Mouse (Mus musculus): ENCODE measurements around the gene Gm13285. TPM values are rescaled to one million over a fixed set of nuclear protein-coding genes. Genes with fewer than 3 reads are reported as not detected.
"Not testable (repeated sequence)": the region's sequence is repeated elsewhere in the genome, so short reads cannot be mapped to it uniquely, and the experiment has no call there.

The Gm13285 gene
- 0.17 TPM in 1 of 2 replicates, not detected in the other for polyA plus RNA-seq (2014; fragmentation: Nextera tagmentation; extraction: Ambion mirVana)

GRCm38 (mm10) chr4:88799365-88799764 is at the start of gene Gm13285:
Gm13285 (plus strand) TSS chr4:88799665.
- H3K9me3 ChIP-seq (ENCODE audit: control insufficient read depth, low read length); ATAC-seq (ENCODE audit: low FRiP score, low TSS enrichment); H3K27ac ChIP-seq (replicated peaks; ENCODE audit: low read depth, low read length); H3K4me2 ChIP-seq (ENCODE audit: low read length); H3K4me3 ChIP-seq (replicated peaks; ENCODE audit: low read depth, low read length); DNase-seq; H3K27me3 ChIP-seq (ENCODE audit: control insufficient read depth, insufficient read depth, low read length); H3K36me3 ChIP-seq (ENCODE audit: control insufficient read depth, insufficient read depth, low read length); H3K4me1 ChIP-seq (ENCODE audit: control insufficient read depth, insufficient read depth, low read length); H3K9ac ChIP-seq (replicated peaks; ENCODE audit: low read length): not testable (repeated sequence)
- 14% methylated on average over 3 of the region's 7 CpGs for WGBS

- Histone ChIP-seq H3K4me1 (ENCODE audit: control insufficient read depth, insufficient read depth, low read length) (no peaks in the 10 kb centered on the region), H3K9ac (replicated peaks; ENCODE audit: low read length) (no peak overlapping the region), H3K36me3 (ENCODE audit: control insufficient read depth, insufficient read depth, low read length) (no peaks in the 10 kb centered on the region), H3K27ac (replicated peaks; ENCODE audit: low read depth, low read length) (no peak overlapping the region), H3K4me3 (replicated peaks; ENCODE audit: low read depth, low read length) (no peak overlapping the region), H3K4me2 (ENCODE audit: low read length) (no peak overlapping the region), H3K9me3 (ENCODE audit: control insufficient read depth, low read length) (no peaks in the 10 kb centered on the region), H3K27me3 (ENCODE audit: control insufficient read depth, insufficient read depth, low read length) (no peaks in the 10 kb centered on the region)
- ATAC-seq (ENCODE audit: low FRiP score, low TSS enrichment) (no peak), DNase-seq (no peak)
- 66% methylated on average over 6 of the region's 6 CpGs for WGBS
Measured at GRCm38 (mm10) chr4:88749926-88750325, 49.5 kb upstream of the Gm13285 start.

- not testable (repeated sequence) for H3K9me3 ChIP-seq (ENCODE audit: control insufficient read depth, low read length); H3K4me2 ChIP-seq (ENCODE audit: low read length); ATAC-seq (ENCODE audit: low FRiP score, low TSS enrichment); DNase-seq; H3K36me3 ChIP-seq (ENCODE audit: control insufficient read depth, insufficient read depth, low read length); H3K27ac ChIP-seq (replicated peaks; ENCODE audit: low read depth, low read length); H3K4me1 ChIP-seq (ENCODE audit: control insufficient read depth, insufficient read depth, low read length); H3K9ac ChIP-seq (replicated peaks; ENCODE audit: low read length); H3K27me3 ChIP-seq (ENCODE audit: control insufficient read depth, insufficient read depth, low read length); H3K4me3 ChIP-seq (replicated peaks; ENCODE audit: low read depth, low read length)
- 73% methylated on average over 15 of the region's 15 CpGs for WGBS
Measured at GRCm38 (mm10) chr4:88754818-88755340, 44.6 kb upstream of the Gm13285 start, which contains the start of gene Gm13271. Gm13271 (plus strand) TSS chr4:88754868.

DNA sequence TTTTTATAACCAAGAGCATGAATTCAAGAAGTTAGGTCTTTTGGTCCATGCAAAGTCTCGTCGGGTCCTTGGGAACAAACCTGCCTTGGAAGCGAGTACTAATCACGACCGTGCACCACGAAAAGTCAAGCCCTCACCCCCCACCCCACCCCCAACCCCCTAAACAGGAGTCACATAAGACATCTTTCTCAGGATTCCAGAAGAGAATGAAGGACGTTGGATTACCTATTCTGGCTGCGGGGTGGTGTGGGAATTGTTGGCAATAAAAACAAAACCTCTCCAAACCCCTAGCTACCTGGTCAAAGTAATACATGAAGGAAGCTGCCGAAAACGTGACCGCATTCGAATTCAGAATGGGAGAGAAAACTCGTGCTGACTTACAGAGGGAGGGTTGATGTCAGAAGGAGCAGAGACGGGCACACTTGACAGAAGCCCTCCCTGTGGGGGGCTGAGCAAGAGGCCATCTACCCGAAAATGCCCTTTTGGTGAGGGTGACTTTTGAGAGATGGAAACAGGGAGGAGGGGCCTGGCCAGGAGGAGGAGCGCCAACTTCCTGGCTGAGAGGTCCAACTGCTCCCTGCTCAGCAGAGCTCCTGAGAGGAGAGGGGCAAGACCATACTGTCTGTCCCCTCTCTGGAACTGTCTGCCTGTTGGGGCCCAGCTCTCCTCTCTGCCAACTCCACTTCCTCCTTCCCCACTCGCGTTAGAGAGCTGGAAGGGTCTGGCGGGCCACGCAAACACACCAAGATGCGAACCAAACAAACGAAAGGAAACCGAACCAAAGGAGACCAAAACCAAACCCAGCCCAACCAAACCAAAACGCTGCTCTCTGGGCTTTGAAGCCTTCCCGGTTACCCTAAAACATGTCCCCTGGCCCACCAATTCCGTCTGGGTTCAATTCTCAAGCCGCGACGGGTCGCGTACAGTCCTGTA is 42.6 kb upstream of the Gm13285 start:
- H3K9me3 ChIP-seq (ENCODE audit: control insufficient read depth, low read length); DNase-seq; H3K4me1 ChIP-seq (ENCODE audit: control insufficient read depth, insufficient read depth, low read length); ATAC-seq (ENCODE audit: low FRiP score, low TSS enrichment); H3K27me3 ChIP-seq (ENCODE audit: control insufficient read depth, insufficient read depth, low read length); H3K36me3 ChIP-seq (ENCODE audit: control insufficient read depth, insufficient read depth, low read length): not testable (repeated sequence)
- Histone ChIP-seq H3K4me2 (ENCODE audit: low read length) (peak overlapping the region; percentile 75), H3K27ac (replicated peaks; ENCODE audit: low read depth, low read length) (peak overlapping the region; percentile 55; the same call in 1 of the 2 replicates), H3K9ac (replicated peaks; ENCODE audit: low read length) (peak overlapping the region; percentile 49), H3K4me3 (replicated peaks; ENCODE audit: low read depth, low read length) (peak overlapping the region; percentile 38)
- 12% methylated on average over 28 of the region's 31 CpGs for WGBS

DNA sequence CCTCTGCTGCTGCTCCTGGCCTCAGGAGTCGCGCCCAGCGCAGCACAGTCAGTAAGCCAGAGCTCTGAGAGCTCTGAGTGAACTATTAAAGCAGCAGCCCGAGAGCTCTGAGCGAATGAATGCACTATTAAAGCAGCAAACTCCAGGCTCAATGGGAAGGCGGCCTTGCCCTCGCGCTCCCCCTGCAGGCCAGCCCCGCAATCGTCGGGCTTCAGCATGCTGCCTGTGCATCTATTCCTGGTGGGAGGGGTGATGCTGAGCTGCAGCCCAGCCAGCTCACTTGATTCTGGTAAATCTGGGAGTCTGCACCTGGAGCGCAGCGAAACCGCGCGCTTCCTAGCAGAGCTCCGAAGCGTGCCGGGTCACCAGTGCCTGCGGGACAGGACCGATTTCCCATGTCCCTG is 41.8 kb upstream of the Gm13285 start:
- 0% methylated on average over 19 of the region's 21 CpGs for WGBS
- H3K36me3 ChIP-seq (ENCODE audit: control insufficient read depth, insufficient read depth, low read length); H3K9me3 ChIP-seq (ENCODE audit: control insufficient read depth, low read length); H3K27me3 ChIP-seq (ENCODE audit: control insufficient read depth, insufficient read depth, low read length); H3K4me1 ChIP-seq (ENCODE audit: control insufficient read depth, insufficient read depth, low read length): not testable (repeated sequence)
- DNase-seq = peak; percentile 90
- ATAC-seq (ENCODE audit: low FRiP score, low TSS enrichment) = peak; percentile 100
- Histone ChIP-seq H3K9ac (replicated peaks; ENCODE audit: low read length) (peak overlapping the region; percentile 49), H3K27ac (replicated peaks; ENCODE audit: low read depth, low read length) (peak overlapping the region; percentile 55; the same call in 1 of the 2 replicates), H3K4me3 (replicated peaks; ENCODE audit: low read depth, low read length) (peak overlapping the region; percentile 38), H3K4me2 (ENCODE audit: low read length) (peak overlapping the region; percentile 75)

DNA sequence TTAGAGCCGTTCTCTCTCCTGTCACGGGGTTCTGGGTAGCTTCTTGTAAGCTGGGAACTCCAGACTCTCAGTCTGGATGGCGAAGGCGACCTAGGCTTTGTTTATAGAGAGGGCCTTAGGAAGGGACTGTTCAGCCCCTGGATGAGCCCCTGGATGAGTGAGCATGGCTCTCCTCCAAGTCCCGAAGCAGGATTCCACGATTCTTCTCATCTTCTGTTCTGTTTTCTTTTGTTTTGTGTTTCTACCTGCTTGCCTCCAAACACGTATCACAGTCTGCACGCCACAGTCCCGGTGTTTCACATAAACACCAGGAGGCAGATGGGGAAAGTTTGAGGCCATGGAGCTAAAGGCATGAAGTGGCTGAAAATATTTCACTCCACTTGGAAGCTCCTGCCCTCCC is 40.7 kb upstream of the Gm13285 start:
- H3K27ac ChIP-seq (replicated peaks; ENCODE audit: low read depth, low read length); H3K9me3 ChIP-seq (ENCODE audit: control insufficient read depth, low read length); H3K4me1 ChIP-seq (ENCODE audit: control insufficient read depth, insufficient read depth, low read length); H3K9ac ChIP-seq (replicated peaks; ENCODE audit: low read length); ATAC-seq (ENCODE audit: low FRiP score, low TSS enrichment); H3K36me3 ChIP-seq (ENCODE audit: control insufficient read depth, insufficient read depth, low read length); H3K4me3 ChIP-seq (replicated peaks; ENCODE audit: low read depth, low read length); H3K27me3 ChIP-seq (ENCODE audit: control insufficient read depth, insufficient read depth, low read length); DNase-seq; H3K4me2 ChIP-seq (ENCODE audit: low read length): not testable (repeated sequence)
- 89% methylated on average over 9 of the region's 9 CpGs for WGBS

- not testable (repeated sequence) for H3K9me3 ChIP-seq (ENCODE audit: control insufficient read depth, low read length); H3K4me1 ChIP-seq (ENCODE audit: control insufficient read depth, insufficient read depth, low read length); DNase-seq; H3K27ac ChIP-seq (replicated peaks; ENCODE audit: low read depth, low read length); H3K27me3 ChIP-seq (ENCODE audit: control insufficient read depth, insufficient read depth, low read length); H3K36me3 ChIP-seq (ENCODE audit: control insufficient read depth, insufficient read depth, low read length); H3K9ac ChIP-seq (replicated peaks; ENCODE audit: low read length); ATAC-seq (ENCODE audit: low FRiP score, low TSS enrichment)
- 21% methylated on average over 8 of the region's 14 CpGs for WGBS
- Histone ChIP-seq H3K4me2 (ENCODE audit: low read length) (peak within 1 kb of the TSS; percentile 51), H3K4me3 (replicated peaks; ENCODE audit: low read depth, low read length) (peak within 1 kb of the TSS; percentile 21; the same call in 1 of the 2 replicates)
Measured at GRCm38 (mm10) chr4:88759610-88760268, 39.7 kb upstream of the Gm13285 start, which contains the start of gene Gm13283. Gm13283 (plus strand) TSS chr4:88760119.

- Histone ChIP-seq H3K4me3 (replicated peaks; ENCODE audit: low read depth, low read length) (peak overlapping the region; percentile 21; the same call in 1 of the 2 replicates), H3K4me2 (ENCODE audit: low read length) (peak overlapping the region; percentile 51)
- WGBS = 0% methylated on average over 24 of the region's 28 CpGs
- H3K27me3 ChIP-seq (ENCODE audit: control insufficient read depth, insufficient read depth, low read length); H3K36me3 ChIP-seq (ENCODE audit: control insufficient read depth, insufficient read depth, low read length); H3K27ac ChIP-seq (replicated peaks; ENCODE audit: low read depth, low read length); H3K4me1 ChIP-seq (ENCODE audit: control insufficient read depth, insufficient read depth, low read length); H3K9ac ChIP-seq (replicated peaks; ENCODE audit: low read length); H3K9me3 ChIP-seq (ENCODE audit: control insufficient read depth, low read length); ATAC-seq (ENCODE audit: low FRiP score, low TSS enrichment): not testable (repeated sequence)
- peak; percentile 81 for DNase-seq
Measured at GRCm38 (mm10) chr4:88760431-88760830, 39.0 kb upstream of the Gm13285 start.
